Mouse (Mus musculus): ENCODE results near the gene Prss12.

Prss12 gene

DNA sequence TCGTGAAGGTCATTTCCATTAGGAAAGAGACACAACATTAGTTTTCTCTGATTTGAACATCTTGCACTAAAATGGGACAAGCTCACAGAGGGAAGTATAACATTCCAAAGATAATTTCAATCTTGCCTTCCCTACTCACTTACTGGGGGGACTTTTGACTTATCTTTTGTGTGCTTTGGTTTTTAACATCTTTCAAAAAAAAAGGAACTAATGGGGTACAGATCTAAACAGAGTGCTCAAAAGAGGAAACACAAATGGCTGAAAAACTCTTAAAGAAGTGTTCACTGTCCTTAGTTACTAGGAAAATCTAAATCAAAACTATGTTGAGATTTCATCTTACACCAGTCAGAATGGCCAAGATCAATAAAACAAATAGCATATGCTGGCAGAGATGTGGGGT, 90.6 kb downstream of the Prss12 start:
- DNase-seq = no peak

DNA sequence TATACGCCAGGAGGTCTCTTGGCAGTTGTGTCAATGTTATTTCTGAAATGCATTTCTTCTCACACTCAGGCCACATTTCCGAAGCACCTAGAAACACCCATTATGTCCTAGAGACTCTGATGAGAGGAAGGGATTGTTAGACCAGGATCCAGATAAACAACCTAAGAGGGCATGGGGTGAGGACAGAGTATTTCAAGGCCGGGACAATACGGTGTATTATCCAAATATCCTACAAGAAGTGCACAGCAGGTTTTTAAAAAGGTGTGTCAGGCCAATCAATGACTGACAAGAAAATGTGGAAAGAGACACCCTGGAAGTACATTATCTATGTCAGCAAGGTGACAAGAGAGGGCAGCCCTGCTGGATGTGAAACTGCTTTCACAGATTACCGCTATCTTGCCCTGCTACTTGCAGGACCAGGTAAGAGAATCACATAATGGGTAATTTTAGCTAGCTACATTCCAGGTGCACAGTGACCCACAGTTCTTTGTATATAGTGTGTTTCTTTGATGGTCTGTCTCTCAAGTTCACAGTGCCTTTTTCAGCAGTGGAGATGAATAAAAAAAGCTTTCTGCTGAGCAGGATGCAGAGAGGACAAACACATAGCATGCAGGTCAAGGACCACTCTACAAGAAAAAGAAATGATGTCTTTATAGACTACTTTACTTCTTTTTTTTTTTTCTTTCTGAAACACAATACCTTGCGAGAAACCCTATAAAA, 97.0 kb downstream of the Prss12 start:
- no peak for DNase-seq

DNA sequence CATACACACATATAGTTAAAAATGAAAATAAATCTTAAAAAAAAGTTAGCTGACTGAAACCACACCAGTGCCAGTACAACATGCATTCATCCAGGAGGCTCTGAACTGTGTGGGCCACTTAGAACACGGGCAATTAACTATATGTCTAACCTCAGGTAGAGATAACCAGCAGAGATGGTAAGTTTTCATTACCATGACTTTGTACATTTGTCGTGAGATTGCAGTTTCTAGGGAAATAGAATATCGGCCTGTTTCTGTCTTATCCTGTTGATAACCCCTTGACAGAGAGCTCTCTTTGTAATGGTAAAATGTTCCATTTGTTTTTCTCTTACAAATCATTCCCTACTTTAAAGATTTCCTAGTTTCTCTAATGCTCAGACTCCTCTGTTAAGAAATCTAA, 103.8 kb downstream of the Prss12 start:
- no peak for DNase-seq

DNA sequence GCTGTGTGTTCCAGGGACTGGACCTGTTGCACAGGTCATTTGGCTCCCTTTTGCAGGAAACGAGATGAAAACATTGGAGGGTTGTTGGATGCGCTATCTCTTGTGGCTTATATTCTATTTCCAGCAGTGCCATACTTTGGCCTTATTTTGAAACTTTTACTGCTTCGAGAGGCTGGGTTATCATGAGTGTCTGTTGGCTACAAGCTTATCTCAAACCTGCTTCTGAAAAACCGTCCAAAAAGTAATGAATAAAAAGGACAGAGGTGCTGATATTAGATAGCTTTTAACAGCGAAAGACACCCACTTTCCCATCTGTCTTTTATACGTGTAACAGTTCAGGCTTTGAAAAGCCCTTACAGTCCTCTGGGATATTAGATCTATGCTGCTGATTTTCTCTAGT, 107.2 kb downstream of the Prss12 start:
- no peak for DNase-seq

DNA sequence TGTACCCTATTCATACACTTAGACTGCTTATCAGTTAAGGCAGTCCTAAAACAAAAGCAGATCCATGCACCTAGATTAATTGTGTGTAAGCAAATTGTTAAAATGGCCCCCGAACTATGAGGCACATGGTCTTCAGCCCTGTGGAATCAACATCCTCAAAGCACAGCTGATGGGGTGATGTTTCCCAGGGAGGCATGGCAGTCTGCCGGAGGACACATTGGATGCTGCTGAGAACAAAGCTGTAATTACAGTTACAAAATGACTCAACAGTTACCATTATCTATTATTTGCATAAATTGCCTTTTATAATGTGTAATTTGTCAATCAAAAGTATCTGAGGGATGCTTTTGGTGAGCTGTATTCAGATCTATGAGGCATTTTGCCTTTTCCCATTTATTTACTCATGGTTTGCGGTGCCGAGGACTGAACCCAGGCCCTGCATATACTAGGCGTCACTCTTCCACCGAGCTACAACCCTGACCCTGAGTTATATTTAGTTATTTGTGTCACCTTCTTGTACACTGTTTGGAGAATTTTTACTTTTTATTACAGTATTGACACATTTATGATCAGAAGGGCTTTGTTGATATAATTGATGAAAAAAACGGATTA, 108.6 kb downstream of the Prss12 start:
- no peak for DNase-seq
